Mouse (Mus musculus) thymus, adult 2 months (tissue): Measurements from ENCODE around the gene Cfap97d2. TPM values are rescaled to one million over a fixed set of nuclear protein-coding genes. Genes with fewer than 3 reads are reported as not detected.

Experiments
- DNase-seq: peaks from one replicate; pipeline ENCODE4 v3.0.0; 2021
- H3K27ac ChIP-seq: fragments of 200-500 bp; 2 replicates; pipeline ENCODE4 v1.5.1; 2012; ENCODE audit warnings: low read length, control low read depth; ENCODE audit not compliant: control insufficient read depth, insufficient read depth
- H3K27me3 ChIP-seq: fragments of 200-500 bp; 2 replicates; pipeline ENCODE4 v1.6.1; 2012; ENCODE audit warnings: mild to moderate bottlenecking, low read length, moderate library complexity, mixed read lengths; ENCODE audit not compliant: control insufficient read depth, insufficient read depth
- H3K36me3 ChIP-seq: fragments of 200-500 bp; 2 replicates; pipeline ENCODE4 v1.6.1; 2012; ENCODE audit warnings: mild to moderate bottlenecking, low read length, moderate library complexity; ENCODE audit not compliant: control insufficient read depth, insufficient read depth
- H3K4me1 ChIP-seq: fragments of 200-500 bp; replicated peaks from 2 replicates; pipeline ENCODE4 v1.6.1; 2012; ENCODE audit warnings: low read length; ENCODE audit not compliant: control insufficient read depth, insufficient read depth
- H3K4me3 ChIP-seq: fragments of 200-500 bp; 2 replicates; pipeline ENCODE4 v1.5.1; 2012; ENCODE audit warnings: mild to moderate bottlenecking, low read length, control low read depth, moderate library complexity; ENCODE audit not compliant: control insufficient read depth, insufficient read depth
- CTCF ChIP-seq: fragments of 200-500 bp; IDR thresholded peaks from 2 replicates; pipeline ENCODE4 v1.5.1; 2012; ENCODE audit warnings: mild to moderate bottlenecking, control low read depth, low read length, moderate library complexity, borderline replicate concordance; ENCODE audit not compliant: control insufficient read depth, poor library complexity, insufficient read depth; ENCODE audit errors: extremely low read depth
- POLR2A ChIP-seq: fragments of 200-500 bp; IDR thresholded peaks from 2 replicates; pipeline ENCODE4 v1.6.1; 2012; ENCODE audit warnings: mild to moderate bottlenecking, low read length, control low read depth, moderate library complexity; ENCODE audit not compliant: control insufficient read depth, poor library complexity, insufficient read depth; ENCODE audit errors: extremely low read depth
- WGBS: fragments of 180-500 bp; shearing (Covaris S2); methylation state at CpG from one replicate; pipeline ENCODE4 v1.1.7; 2018; 5-methylcytosine and 5-hydroxymethylcytosine counted together
- polyA plus RNA-seq: library from polyadenylated mRNA; depleted of rRNA; stranded (reverse); fragments of >200 nt; gene quantifications from 2 replicates; pipeline ENCODE4 v1.2.3, GENCODE M21; 2012

Cfap97d2 gene
- polyA plus RNA-seq, 1 experiment, result not detected

GRCm38 (mm10) chr8:13675121-13675520 lies 30.6 kb upstream of the Cfap97d2 start:
- Histone ChIP-seq H3K36me3 (no peaks in the 10 kb centered on the region), H3K27ac (peak overlapping the region; percentile 68), H3K27me3 (no peaks in the 10 kb centered on the region), H3K4me3 (peak overlapping the region; percentile 98; the same call in 1 of the 2 replicates), H3K4me1 (peaks cover 45% of the 10 kb centered on the region)
- DNase-seq, result no peak
- TF ChIP-seq POLR2A (no peak), CTCF (no peak)
- WGBS, result under 1% methylated on average over 4 of the region's 4 CpGs

- no peaks in the 10 kb centered on the region for H3K27me3 ChIP-seq
- WGBS, result 9% methylated on average over 8 of the region's 8 CpGs
- peak overlapping the region; percentile 98 for H3K4me3 ChIP-seq
- peaks cover 45% of the 10 kb centered on the region for H3K4me1 ChIP-seq
- H3K27ac ChIP-seq, result peak overlapping the region; percentile 68; the same call in 1 of the 2 replicates
- no peak for DNase-seq
- no peaks in the 10 kb centered on the region for H3K36me3 ChIP-seq
- TF ChIP-seq CTCF (no peak), POLR2A (no peak)
These were observed 30.2 kb upstream of the Cfap97d2 start for GRCm38 (mm10) chr8:13675524-13675923.

- Histone ChIP-seq H3K4me3 (peak overlapping the region; percentile 98), H3K27ac (peak overlapping the region; percentile 68; the same call in 1 of the 2 replicates), H3K4me1 (peaks cover 45% of the 10 kb centered on the region), H3K36me3 (no peaks in the 10 kb centered on the region), H3K27me3 (no peaks in the 10 kb centered on the region)
- TF ChIP-seq CTCF (no peak), POLR2A (no peak)
- WGBS, result under 1% methylated on average over 12 of the region's 12 CpGs
- peak; percentile 37 for DNase-seq
These were observed 29.4 kb upstream of the Cfap97d2 start for GRCm38 (mm10) chr8:13676302-13676700.

- no peak for TF ChIP-seq POLR2A
- TF ChIP-seq CTCF, result no peak
- peak overlapping the region; percentile 68; the same call in 1 of the 2 replicates for H3K27ac ChIP-seq
- H3K36me3 ChIP-seq, result no peaks in the 10 kb centered on the region
- peaks cover 45% of the 10 kb centered on the region for H3K4me1 ChIP-seq
- H3K4me3 ChIP-seq, result peak overlapping the region; percentile 98
- no peaks in the 10 kb centered on the region for H3K27me3 ChIP-seq
- WGBS, result under 1% methylated on average over 47 of the region's 47 CpGs
- peak; percentile 75 for DNase-seq
These were observed 28.8 kb upstream of the Cfap97d2 start for GRCm38 (mm10) chr8:13676701-13677412.

- H3K36me3 ChIP-seq, result no peaks in the 10 kb centered on the region
- H3K4me3 ChIP-seq, result peak within 1 kb of the TSS; percentile 98
- DNase-seq, result peak; percentile 96
- H3K27me3 ChIP-seq, result no peaks in the 10 kb centered on the region
- under 1% methylated on average over 42 of the region's 42 CpGs for WGBS
- H3K27ac ChIP-seq, result peak within 1 kb of the TSS; percentile 68; the same call in 1 of the 2 replicates
- TF ChIP-seq CTCF (peak; percentile 57), POLR2A (peak; percentile 85)
- peaks cover 45% of the 10 kb centered on the region for H3K4me1 ChIP-seq
These were observed 28.2 kb upstream of the Cfap97d2 start, which contains the start of gene Rasa3 for GRCm38 (mm10) chr8:13677413-13677883. Rasa3 (minus strand) TSS chr8:13677603.

GRCm38 (mm10) chr8:13678182-13678581 lies 27.5 kb upstream of the Cfap97d2 start:
- H3K4me1 ChIP-seq, result peaks cover 43% of the 10 kb centered on the region

More at GRCm38 (mm10) chr8:13678182-13678581, 27.5 kb upstream of the Cfap97d2 start:
- 31% methylated on average over 8 of the region's 8 CpGs for WGBS
- TF ChIP-seq CTCF (no peak), POLR2A (no peak)
- no peaks in the 10 kb centered on the region for H3K27me3 ChIP-seq
- H3K4me3 ChIP-seq, result peak overlapping the region; percentile 39
- peak overlapping the region; percentile 27; the same call in 1 of the 2 replicates for H3K27ac ChIP-seq
- DNase-seq, result no peak
- H3K36me3 ChIP-seq, result no peaks in the 10 kb centered on the region
